Mouse (Mus musculus): ENCODE measurements around the gene Auts2. TPM values are rescaled to one million over a fixed set of nuclear protein-coding genes. Genes with fewer than 3 reads are reported as not detected.

The Auts2 gene
- total RNA-seq, 2 experiments from 2014 or later = 3.3 TPM; not detected in 1

DNA sequence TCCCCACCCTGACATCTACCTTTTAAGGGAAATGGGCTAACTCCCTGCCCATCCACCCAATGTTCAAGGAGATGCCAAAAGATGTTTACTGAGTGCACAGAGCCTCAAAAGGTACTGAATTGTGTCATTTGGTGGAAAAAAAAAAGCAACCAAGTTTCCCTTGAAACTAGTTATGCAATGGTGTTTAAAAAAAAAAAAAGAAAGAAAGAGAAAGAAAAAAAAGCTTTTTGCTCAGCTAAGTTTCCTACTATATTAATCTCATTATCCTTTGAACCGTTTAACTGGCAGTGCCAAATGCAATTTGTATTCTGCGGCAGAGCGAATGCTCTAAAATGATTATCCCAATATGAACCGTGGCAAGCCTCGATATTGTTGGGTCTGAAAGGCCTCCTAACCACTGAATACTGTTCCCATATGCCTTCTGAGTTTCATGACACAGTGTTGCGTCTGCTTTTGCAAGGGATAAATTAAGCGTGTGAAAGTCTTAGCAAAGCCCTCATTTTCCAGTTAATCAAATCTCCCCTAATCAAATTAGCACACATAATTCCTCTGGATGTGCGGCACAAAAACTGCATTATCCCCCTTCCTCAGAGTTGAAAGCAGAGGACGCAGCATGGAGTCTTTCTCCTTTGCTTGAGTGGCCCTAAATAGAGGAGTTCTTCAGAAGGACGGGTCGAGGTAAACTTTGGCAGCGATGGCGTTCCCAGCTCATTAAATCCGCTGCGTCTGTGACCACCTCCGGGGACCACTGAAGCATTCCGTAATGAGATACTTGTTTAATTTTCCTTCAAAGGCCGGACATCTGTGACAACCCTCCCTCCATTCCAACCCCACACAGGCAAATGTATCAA, 897.6 kb downstream of the Auts2 start:
- ATAC-seq (replicated peaks; ENCODE audit: low FRiP score, low TSS enrichment, poor library complexity, severe bottlenecking) = no peak

DNA sequence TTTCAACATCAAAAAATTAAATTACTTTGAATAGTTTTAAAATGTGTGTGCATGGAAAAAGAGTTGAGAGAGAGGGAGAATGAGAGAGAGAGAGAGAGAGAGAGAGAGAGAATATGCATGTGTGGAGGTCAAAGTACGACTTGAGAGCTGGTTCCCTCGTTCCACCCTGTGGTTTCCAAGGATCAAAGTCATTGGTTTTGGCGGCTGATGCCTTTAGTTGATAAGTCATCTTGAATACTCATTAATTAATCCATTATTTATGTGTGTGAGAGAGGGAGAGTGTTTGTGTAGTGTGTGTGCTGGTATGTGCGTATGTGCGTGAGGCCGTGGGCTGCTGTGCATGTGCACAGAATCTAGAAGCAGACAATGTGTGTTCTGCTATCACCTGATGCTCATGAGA, 898.8 kb downstream of the Auts2 start:
- ATAC-seq (replicated peaks; ENCODE audit: low FRiP score, low TSS enrichment, poor library complexity, severe bottlenecking) = no peak

DNA sequence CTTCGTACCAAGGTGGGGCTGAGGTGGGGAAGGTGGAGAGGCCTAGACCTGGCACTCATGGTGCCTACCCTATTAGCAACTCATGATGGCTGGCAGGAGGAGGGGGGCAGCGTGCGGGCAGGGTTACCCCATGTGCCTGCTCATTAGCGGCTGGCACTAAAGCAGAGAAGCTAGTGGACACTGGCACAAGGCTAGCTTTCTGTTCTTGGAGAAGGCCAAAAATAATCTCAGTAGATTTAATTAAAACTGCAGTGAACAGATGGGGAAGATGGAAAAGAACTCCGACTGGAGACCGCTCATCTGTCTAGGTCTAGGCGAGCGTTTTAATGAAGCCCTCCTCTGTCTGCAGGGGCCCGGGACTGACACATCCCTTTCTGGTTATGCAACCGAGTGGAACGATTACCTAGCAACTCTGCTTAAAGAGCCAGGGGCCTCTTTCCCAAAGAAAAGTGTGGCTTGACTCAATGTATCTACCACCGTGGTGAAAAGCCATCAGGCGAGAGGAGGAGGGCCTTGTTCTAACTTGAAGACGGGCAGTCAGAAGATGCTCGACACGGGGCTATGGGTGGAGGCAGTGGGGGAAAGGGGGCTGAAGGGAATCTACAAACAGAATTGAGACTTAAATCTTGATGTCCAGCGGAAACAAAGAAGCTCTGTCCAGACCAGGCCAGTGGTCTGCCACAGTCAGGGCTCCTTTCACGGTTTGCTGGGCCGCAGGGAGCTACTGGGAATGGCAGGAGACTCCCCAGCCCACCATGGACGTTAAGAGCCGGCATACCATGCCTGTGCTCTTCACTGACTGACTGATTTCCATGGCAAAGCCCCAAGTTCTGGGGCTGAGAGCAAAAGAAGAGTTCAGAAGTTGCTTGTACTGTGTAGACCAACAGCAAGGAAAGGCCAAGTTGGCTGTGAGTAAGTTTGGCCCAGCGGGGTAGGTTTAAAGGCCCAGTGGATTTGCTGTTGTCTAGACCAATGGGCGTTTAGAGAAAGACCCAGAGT, 899.7 kb downstream of the Auts2 start:
- no peak for ATAC-seq (replicated peaks; ENCODE audit: low FRiP score, low TSS enrichment, poor library complexity, severe bottlenecking)

DNA sequence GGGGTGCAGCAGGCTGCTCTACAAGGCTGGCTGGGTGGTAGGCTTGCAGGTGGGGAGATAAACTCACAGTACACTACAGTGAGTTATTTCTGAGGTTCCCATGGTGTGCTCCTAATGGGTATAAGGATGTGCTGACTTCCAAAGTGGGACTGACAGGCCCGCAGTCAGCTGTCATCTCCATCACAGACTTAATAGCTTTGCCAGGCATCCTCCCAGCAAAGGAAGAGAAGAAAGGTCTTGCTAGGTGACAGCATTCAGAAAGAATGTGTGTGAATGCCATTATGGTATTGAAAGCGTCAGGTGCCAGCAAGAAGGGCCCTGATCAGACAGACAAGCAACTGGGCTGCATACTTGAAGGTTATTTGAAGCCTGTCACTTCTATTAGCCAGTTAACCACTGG, 900.4 kb downstream of the Auts2 start:
- no peak for ATAC-seq (replicated peaks; ENCODE audit: low FRiP score, low TSS enrichment, poor library complexity, severe bottlenecking)

DNA sequence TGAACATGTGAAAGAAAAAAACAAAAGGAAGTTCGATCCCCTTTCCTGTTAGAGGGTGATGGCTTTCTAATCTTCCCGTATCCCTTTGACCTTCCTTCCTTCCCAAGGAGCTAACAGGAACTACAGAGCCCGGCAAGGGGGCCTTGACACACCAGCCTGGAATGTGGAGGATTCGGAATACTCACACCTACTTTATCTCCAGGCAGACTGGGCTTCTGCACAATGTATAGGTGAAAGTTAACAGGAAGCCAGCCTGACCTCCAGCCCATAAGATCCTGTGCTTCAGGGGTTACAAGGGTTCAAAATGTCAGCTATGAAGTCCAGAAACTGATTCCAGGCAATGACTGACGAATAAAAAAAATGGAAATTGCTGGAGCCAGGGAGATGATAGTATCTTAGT, 906.7 kb downstream of the Auts2 start:
- ATAC-seq (replicated peaks; ENCODE audit: low FRiP score, low TSS enrichment, poor library complexity, severe bottlenecking) = no peak

DNA sequence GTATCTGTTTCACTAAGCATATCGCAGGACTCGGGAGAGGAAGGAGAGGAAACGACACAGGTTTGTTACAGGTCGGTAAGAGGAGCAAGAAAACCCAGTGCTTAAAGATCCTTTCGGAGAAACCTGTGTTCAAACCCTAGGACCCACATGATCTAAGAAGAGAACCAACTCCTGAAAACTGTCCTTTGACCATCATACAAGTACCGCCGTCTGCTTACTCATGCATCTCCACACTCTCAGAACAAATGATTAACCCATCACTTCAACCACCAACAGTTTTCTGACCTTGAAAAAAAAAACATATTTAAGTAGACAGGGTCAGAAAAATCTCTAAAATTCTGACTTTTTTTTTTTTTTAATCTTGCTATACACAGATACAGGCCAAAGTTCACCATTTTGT, 908.4 kb downstream of the Auts2 start:
- ATAC-seq (replicated peaks; ENCODE audit: low FRiP score, low TSS enrichment, poor library complexity, severe bottlenecking) = no peak

DNA sequence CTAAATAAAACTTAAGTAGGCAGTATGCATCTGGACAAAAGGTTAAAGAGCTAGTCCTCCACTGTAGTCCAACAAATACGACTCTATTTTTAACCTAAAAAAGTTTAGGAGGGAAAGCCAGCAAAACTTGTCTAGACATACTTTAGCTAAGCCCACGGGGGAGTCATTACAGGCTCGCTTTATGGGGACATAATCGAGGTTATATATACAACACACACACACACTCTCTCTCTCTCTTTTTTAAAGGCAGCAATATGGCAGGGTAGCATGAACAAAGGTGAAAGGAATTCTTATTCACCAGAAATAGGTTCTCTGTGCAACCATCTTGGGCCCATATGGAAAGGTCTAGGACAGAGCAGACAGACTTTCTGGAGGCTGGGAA, 911.2 kb downstream of the Auts2 start:
- ATAC-seq (replicated peaks; ENCODE audit: low FRiP score, low TSS enrichment, poor library complexity, severe bottlenecking) = no peak

DNA sequence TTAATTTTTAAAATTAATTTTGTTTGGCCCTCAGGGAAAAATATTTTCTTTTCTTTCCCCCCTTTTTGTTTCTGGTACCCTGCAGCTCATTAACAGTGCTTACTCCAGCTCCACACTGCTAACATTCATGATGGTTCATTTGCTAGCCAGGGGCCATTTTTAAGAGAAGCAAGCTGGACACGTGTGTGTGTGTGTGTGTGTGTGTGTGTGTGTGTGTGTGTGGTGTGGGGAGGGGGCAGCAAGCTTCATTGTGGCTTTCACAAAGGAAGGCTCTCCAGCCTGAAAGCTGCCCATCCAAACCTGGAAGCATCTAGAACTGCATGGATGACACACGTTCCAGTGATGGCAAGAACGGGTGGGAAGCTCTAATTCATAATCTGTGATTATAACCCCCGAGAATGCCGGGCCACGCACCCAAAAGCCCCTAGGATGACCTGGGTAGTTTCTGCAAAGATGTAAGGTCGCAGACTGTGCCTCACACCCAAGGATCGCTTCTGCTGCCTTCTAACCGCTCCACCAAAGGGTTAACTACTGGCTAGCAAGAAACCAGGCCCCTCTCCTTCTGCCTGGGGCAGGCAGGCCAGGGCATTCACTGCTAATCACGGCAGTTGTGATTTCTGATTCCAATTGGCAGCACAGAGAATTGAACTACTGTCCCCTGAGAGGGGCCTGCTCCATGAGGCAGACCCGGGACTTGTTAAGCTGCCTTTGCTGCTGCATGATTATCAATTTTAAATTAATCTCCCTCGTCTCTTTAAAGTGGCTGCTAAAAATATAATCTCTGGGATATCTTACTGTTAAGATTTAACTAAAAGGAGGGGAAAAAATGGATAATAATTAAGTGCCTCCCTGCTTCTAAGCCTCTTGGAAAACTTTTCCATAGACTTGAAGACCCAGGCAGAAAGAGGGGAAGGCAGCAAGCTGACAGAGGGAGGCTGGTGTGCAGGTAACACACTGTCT, 911.8 kb downstream of the Auts2 start:
- ATAC-seq (replicated peaks; ENCODE audit: low FRiP score, low TSS enrichment, poor library complexity, severe bottlenecking) = no peak

DNA sequence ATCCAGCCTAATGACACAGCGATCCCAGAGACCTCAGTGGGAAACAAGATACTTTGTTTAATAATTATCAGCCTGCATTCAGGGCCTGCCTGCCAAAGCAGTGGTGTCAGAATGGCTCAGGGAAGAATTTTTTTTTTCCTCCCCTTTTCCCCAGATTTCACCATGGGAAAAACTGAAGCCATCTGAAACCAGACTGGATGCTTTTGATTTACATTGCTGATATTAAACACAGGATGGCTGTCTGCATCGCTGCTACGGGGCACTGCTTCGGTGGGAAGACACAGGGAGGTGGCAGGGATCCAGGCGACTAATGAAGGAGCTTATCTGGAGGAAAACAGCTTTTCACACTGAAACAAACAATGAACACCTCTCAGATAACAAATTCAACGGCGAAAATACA, 912.6 kb downstream of the Auts2 start:
- ATAC-seq (replicated peaks; ENCODE audit: low FRiP score, low TSS enrichment, poor library complexity, severe bottlenecking) = peak; percentile 67

DNA sequence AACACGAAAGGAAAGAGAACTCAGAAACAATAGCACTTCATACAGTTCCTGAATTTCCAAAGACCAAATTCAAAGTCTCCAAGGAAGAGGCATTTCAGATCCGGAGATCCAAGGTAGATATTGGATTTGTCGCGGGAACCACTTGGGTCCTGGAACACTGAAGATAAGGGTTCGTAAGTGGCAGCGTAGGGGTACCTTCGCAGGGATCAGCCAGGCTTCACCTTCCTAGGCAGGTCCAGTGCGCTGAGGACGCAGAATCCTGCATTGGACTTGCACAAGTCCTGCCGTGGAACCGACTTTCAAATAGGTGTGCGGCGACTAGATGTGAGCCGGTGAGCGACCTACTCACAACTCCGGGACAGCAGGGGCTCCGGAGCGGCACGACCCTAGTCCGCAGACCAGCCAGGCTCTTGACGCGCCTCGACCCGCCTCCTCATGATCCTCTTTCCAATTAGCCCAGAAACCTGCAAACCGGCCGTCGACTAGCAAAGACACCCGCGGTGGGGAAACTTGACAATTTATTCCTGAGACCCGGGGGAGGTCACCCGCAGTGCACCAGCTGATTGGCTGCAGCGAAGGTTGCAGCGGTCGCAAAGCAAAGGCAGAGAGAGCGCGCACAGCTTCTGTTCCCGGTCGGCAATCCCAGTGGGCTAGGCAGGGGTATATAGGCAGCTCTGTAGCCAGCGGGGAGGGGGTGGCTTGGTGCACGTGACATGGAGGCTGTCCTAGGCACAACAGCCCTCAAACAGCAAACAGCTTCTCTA, 926.8 kb downstream of the Auts2 start:
- no peak for ATAC-seq (replicated peaks; ENCODE audit: low FRiP score, low TSS enrichment, poor library complexity, severe bottlenecking)

DNA sequence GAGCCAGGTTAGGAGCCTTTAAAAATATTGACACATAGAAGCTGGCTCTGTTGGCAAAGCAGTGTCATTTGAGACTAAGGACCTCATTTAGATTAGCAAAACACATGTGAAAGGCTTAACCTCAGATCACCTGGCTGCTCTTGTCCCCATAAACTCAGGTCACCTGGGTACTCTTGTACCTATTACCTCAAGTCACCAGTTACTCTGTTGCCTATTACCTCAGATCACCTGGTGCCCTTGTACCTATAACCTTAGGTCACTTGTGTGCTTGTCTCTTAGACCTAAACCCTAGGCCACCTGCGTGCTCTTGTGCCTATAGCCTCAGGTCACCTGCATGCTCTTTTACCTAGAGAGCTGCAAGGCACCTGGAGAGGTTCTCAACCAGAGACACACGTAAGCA, 928.9 kb downstream of the Auts2 start:
- no peak for ATAC-seq (replicated peaks; ENCODE audit: low FRiP score, low TSS enrichment, poor library complexity, severe bottlenecking)

DNA sequence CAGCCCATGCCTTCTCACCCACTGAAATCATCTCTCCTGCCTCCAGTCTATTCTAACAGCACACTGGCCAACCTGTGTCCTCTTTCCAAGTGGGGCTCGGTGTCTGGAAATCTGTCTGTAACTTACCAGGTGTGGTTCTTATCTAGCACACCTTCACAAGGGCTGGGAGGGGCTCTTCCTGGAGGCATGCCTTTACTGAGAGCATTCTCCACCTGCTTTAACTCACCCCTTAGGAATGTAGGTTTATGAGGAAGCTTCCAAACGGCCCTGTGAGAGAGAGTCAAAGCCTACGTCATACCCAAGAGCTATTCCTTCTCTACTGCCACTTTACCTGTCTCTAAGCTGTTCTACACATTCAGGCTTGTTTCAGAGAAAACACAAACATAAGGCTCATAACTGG, 929.8 kb downstream of the Auts2 start:
- ATAC-seq (replicated peaks; ENCODE audit: low FRiP score, low TSS enrichment, poor library complexity, severe bottlenecking) = no peak

DNA sequence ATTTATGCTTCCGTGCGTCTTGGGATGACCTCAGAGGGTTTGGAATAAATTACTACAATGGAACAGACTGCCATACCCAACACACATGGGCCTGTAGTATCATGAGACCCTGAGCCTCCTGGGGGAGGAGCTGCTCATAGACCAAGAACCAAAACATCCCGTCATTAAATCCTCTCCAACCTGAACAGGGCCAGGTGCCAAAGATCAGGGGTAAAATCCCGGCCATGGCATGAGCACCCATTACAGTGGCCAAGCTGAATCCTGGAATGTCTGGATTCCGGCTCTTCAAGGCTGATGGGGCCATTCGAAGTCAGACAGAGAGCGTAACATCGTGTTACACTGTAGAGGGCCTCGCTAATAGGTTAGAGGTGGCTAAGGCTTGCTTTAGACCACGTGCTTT, 932.4 kb downstream of the Auts2 start:
- no peak for ATAC-seq (replicated peaks; ENCODE audit: low FRiP score, low TSS enrichment, poor library complexity, severe bottlenecking)

DNA sequence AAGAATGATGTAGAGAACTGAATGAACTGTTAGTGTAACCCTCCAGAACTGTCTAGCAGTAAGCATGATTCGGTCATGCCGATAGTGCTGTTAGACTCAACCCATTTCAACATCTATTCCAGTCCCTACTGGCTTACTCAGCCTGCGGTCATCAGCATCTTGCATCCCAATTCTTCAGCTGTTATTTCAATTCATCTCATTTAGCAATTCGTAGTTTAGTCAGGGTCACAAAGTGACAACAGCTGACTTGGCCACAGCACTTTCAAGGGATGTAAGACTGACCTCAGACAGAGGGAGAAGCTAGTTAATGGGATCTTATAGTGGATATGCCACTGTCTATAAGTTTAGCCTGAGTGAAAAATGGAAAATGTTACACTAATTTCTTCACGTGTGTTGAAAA, 936.4 kb downstream of the Auts2 start:
- no peak for ATAC-seq (replicated peaks; ENCODE audit: low FRiP score, low TSS enrichment, poor library complexity, severe bottlenecking)

DNA sequence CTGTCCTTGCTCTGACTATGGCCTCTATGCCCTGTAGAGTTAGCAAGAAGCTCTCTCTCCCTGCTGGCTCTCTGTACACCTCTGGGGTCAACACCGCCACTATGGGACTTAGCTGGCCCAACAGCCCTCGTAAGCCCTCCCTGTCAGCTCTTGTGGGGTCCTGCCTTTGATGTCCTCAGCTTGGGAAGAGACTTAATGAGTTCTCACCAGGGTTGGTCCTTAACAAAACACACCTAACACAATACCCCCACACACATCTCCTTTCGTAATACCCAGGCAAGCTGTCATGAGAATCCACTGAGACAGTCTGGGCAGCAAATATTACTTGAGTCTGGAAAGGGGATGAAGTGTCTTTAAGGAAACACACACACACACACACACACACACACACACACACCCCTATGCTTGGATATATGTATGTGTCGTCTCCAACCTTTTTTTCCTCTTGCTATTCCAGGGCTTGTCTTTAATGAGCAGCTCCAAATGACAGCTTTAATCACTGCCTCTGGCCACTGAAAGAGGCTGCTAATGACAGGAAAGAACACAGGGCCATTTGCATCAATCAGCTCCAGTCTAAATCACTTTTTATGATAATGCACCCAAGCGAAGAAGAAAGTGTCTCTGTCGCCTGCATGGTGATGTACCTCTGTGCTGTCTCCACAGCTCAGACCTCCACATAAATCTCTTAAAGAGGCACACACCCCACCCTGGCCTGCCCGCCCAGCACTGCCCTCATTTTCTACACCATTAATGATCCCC, 941.0 kb downstream of the Auts2 start:
- ATAC-seq (replicated peaks; ENCODE audit: low FRiP score, low TSS enrichment, poor library complexity, severe bottlenecking) = no peak

DNA sequence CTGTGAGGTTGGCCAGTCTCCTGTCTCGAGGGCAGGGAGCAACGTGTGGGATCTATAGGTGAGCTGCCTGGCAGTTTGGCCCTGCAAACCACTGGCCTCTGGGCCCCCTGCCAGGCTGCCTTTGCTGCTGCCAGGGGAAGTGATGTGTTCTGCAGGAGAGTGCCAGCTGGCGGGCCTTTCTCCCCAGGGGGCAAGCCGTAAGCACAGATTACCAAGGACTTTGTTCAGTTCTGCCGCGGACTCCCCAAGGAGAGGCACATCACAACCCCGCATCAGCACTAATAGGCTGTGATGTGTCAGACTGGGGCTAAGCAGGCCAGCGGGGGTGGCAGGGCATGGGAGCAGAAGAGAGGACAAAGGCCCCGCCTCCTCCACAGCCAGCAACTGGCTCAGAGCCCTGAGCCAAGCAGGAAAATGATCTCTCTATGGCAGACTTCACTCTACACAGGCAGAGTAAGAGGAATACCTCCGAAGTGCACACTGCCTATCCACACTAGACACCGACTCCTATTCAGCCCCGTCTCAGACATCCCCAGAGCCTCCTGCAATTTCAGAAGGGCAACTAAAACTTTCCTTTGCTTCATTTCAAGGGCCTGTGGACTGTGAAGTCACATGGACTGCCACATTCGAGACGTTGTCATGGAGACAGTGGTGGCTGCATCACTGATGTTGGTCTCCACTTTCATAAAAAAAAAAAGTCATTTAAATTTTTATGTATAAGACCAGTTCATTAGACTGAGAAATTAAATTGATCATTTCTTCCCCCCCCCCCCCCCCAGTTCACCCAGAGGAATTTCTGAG, 942.6 kb downstream of the Auts2 start:
- peak; percentile 60 for ATAC-seq (replicated peaks; ENCODE audit: low FRiP score, low TSS enrichment, poor library complexity, severe bottlenecking)

DNA sequence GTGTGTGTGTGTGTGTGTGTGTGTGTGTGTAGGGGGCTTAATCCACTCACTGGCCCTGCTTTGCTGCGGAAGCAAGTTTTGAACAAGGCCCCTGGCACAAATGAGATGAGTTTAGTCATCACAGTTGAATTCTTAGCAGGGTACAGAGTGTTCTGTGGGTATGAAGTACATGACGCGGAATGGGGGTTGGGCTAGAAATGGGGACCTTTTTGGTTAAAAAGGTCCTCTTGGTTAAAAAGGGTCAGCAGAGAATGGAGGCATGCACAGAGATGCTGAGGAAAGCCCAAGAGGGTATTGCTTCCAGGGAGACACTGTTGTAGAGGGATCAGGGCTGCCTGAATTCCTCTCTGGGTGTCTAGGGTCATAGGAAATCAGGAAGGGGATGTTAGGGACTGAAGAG, 945.6 kb downstream of the Auts2 start:
- no peak for ATAC-seq (replicated peaks; ENCODE audit: low FRiP score, low TSS enrichment, poor library complexity, severe bottlenecking)

All from megakaryocyte-erythroid progenitor cell, adult 5-6 weeks (primary cell).